Mouse (Mus musculus) liver, adult 2 months (tissue): ENCODE results near the gene Vps8. TPM values are rescaled to one million over a fixed set of nuclear protein-coding genes. Genes with fewer than 3 reads are reported as not detected.

Source experiments
- DNase-seq: peaks from one replicate; pipeline ENCODE4 v3.0.0-alpha.2; 2011; ENCODE audit warnings: low read depth, low spot score; ENCODE audit errors: extremely low read depth
- H3K27ac ChIP-seq: fragments of 200-500 bp; replicated peaks from 2 replicates; pipeline ENCODE4 v1.5.1; 2012; ENCODE audit warnings: low read depth, mild to moderate bottlenecking, control low read depth, inconsistent platforms, low read length; ENCODE audit not compliant: insufficient read depth
- H3K27me3 ChIP-seq: fragments of 200-500 bp; 2 replicates; pipeline ENCODE4 v1.6.1; 2012; ENCODE audit warnings: mild to moderate bottlenecking, moderate library complexity, low read length, inconsistent platforms; ENCODE audit not compliant: control insufficient read depth, insufficient read depth
- H3K36me3 ChIP-seq: fragments of 200-500 bp; 2 replicates; pipeline ENCODE4 v1.6.1; 2012; ENCODE audit warnings: low read length, inconsistent platforms; ENCODE audit not compliant: control insufficient read depth, insufficient read depth
- H3K4me1 ChIP-seq: fragments of 200-500 bp; 2 replicates; pipeline ENCODE4 v1.6.1; 2011; ENCODE audit warnings: low read length; ENCODE audit not compliant: control insufficient read depth, insufficient read depth
- H3K4me3 ChIP-seq: fragments of 200-500 bp; 2 replicates; pipeline ENCODE4 v1.5.1; 2011; ENCODE audit warnings: low read depth, mild to moderate bottlenecking, control low read depth, low read length, moderate library complexity; ENCODE audit not compliant: insufficient read depth
- H3K79me2 ChIP-seq: fragments of 200-500 bp; 2 replicates; pipeline ENCODE4 v1.6.1; 2012; ENCODE audit warnings: inconsistent platforms, mild to moderate bottlenecking, low read length, moderate library complexity; ENCODE audit not compliant: control insufficient read depth, insufficient read depth
- H3K9ac ChIP-seq: fragments of 200-500 bp; 2 replicates; pipeline ENCODE4 v1.6.1; 2012; ENCODE audit warnings: low read depth, mild to moderate bottlenecking, control low read depth, inconsistent platforms, low read length
- CTCF ChIP-seq: fragments of 200-500 bp; IDR thresholded peaks from 2 replicates; pipeline ENCODE4 v1.5.1; 2011; ENCODE audit warnings: low read depth, low read length, control low read depth
- POLR2A ChIP-seq: fragments of 200-500 bp; IDR thresholded peaks from 2 replicates; pipeline ENCODE4 v1.6.1; 2011; ENCODE audit warnings: low read length, control low read depth; ENCODE audit not compliant: insufficient read depth; ENCODE audit errors: extremely low read depth
- WGBS: fragments of 180-500 bp; shearing (Covaris S2); methylation state at CpG from one replicate; pipeline ENCODE4 v1.1.7; 2018; 5-methylcytosine and 5-hydroxymethylcytosine counted together
- polyA plus RNA-seq: library from polyadenylated mRNA; depleted of rRNA; stranded (reverse); fragments of >200 nt; gene quantifications from 2 replicates; pipeline ENCODE4 v1.2.3, GENCODE M21; 2012
- total RNA-seq: library from RNA; depleted of rRNA; stranded (reverse); fragments of >200 nt; gene quantifications from 2 replicates; pipeline ENCODE4 v1.2.3, GENCODE M21; 2014

The Vps8 gene
- total and polyA plus RNA-seq, 2 experiments: 5.4 to 6.8 TPM

DNA sequence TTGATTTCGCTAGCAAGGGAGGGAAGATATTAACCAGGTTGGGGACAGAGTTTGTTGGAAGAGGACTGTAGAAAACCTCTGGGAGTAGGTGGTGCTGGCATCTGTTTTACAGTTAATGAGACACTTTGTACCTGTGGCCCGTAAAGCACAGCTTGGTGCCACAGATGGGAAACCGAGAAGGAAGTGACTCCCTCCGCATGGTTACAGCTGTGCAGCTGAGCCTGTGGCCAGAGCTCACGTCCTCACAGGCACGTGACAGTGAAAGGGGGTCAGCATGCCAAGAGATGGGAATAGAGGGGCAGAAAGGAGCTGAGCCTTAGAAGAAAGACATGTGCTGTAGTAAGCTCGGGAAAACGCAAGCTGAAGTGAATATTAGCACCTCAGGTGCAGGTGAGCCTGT lies 43.0 kb downstream of the Vps8 start:
- TF ChIP-seq POLR2A: no peak
- Histone ChIP-seq H3K79me2 (no peaks in the 10 kb centered on the region), H3K9ac (no peak overlapping the region), H3K27me3 (no peaks in the 10 kb centered on the region), H3K4me3 (no peak overlapping the region), H3K36me3 (peaks cover 13% of the 10 kb centered on the region; the same call in 1 of the 2 replicates), H3K27ac (no peak overlapping the region), H3K4me1 (no peaks in the 10 kb centered on the region)
- DNase-seq: no peak
- 90% methylated on average over 8 of the region's 8 CpGs for WGBS

DNA sequence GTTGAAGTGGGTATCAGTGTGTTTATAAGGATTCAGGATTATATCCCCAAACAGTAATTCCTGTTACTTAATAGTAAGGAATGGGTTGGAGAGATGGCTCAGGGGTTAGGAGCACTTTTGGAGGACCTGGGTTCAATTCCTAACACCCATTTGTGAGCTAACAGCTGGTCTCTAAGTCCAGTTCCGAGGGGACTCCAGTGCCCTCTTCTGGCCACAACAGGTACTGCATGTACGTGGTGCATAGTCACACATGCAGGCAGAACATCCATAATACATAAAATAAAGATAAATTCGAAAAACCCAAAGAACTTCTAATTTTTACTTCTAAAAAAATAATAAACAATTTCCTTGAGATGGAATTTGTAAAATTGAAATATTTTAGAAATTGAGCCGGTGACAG lies 47.5 kb downstream of the Vps8 start:
- no peak for TF ChIP-seq POLR2A
- TF ChIP-seq CTCF: peak; percentile 64; the same call in 1 of the 2 replicates
- H3K27me3 ChIP-seq: no peaks in the 10 kb centered on the region
- H3K9ac ChIP-seq: no peak overlapping the region
- H3K4me1 ChIP-seq: no peaks in the 10 kb centered on the region
- no peak overlapping the region for H3K27ac ChIP-seq
- WGBS: 94% methylated on average over 4 of the region's 4 CpGs
- no peak for DNase-seq
- H3K79me2 ChIP-seq: no peaks in the 10 kb centered on the region
- no peak overlapping the region for H3K4me3 ChIP-seq
- peaks cover 23% of the 10 kb centered on the region for H3K36me3 ChIP-seq

DNA sequence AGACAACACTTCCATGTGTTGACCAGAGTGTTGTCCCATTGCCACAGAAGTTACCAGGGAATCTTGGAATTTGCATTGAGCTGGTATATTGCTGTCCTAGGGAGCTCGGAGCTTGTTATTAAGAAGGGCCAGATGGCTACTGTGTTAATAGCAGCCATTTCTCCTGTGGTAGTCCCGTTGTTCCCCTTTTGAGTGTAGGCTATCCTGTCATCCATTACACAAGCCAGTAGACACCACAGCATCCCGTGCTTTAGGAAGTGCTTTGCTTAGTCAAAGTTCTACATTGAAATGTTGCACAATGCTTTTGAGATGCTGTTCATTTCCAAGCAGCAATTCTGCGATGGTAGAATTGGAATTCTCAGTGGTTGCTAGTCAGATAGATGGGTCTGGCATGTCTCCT lies 54.2 kb downstream of the Vps8 start:
- Histone ChIP-seq H3K27me3 (no peaks in the 10 kb centered on the region), H3K27ac (no peak overlapping the region), H3K9ac (no peak overlapping the region), H3K4me3 (no peak overlapping the region), H3K36me3 (peaks cover 28% of the 10 kb centered on the region), H3K4me1 (no peaks in the 10 kb centered on the region), H3K79me2 (no peaks in the 10 kb centered on the region)
- DNase-seq: no peak
- TF ChIP-seq CTCF (no peak), POLR2A (no peak)
- 92% methylated on average over 4 of the region's 4 CpGs for WGBS

DNA sequence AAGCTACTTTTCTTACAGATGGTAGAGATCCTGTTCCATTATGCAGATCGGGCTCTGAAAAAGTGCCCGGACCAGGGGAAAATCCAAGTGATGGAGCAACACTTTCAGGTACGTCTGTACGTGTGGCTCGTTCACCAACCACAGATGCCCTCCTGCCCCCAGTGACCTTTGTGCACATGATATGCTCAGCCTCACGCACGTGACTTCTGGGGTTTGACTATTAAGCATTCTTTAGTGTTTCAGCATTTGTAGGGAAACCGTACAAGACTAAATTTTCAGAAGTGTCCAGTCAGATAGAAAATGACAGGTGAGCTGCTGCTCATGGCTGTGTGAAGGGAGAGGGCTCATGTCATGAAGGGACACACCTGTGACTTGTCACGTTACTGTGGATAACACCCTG lies 55.5 kb downstream of the Vps8 start:
- H3K9ac ChIP-seq: no peak overlapping the region
- WGBS: 66% methylated on average over 9 of the region's 9 CpGs
- H3K27ac ChIP-seq: no peak overlapping the region
- H3K4me1 ChIP-seq: no peaks in the 10 kb centered on the region
- H3K27me3 ChIP-seq: no peaks in the 10 kb centered on the region
- DNase-seq: no peak
- H3K79me2 ChIP-seq: no peaks in the 10 kb centered on the region
- TF ChIP-seq CTCF: no peak
- no peak for TF ChIP-seq POLR2A
- peaks cover 20% of the 10 kb centered on the region for H3K36me3 ChIP-seq
- no peak overlapping the region for H3K4me3 ChIP-seq

DNA sequence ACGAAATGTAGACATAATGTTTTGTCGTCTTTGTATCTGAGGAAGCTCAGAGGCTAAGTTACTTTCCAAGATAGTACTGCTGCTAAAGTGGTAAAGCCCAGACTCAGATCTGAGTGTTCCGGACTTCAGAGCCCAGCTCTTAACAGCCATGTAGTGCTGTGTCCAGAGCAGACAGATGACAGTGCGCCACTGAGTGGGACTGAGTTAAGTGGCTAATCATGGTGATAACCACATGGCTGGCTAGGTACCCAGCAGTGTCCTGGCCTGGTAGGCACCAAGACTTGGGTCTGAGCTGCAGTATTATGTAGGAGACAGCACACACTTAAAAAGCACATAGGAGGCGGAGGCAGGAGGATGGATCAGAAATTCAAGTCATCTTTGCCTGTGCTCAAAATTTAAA lies 60.9 kb downstream of the Vps8 start:
- TF ChIP-seq CTCF: no peak
- TF ChIP-seq POLR2A: no peak
- H3K79me2 ChIP-seq: no peaks in the 10 kb centered on the region
- no peaks in the 10 kb centered on the region for H3K27me3 ChIP-seq
- peaks cover 6% of the 10 kb centered on the region; the same call in 1 of the 2 replicates for H3K36me3 ChIP-seq
- no peak for DNase-seq
- H3K4me1 ChIP-seq: no peaks in the 10 kb centered on the region
- no peak overlapping the region for H3K4me3 ChIP-seq
- H3K9ac ChIP-seq: no peak overlapping the region
- WGBS: 97% methylated on average over 5 of the region's 5 CpGs
- no peak overlapping the region for H3K27ac ChIP-seq

DNA sequence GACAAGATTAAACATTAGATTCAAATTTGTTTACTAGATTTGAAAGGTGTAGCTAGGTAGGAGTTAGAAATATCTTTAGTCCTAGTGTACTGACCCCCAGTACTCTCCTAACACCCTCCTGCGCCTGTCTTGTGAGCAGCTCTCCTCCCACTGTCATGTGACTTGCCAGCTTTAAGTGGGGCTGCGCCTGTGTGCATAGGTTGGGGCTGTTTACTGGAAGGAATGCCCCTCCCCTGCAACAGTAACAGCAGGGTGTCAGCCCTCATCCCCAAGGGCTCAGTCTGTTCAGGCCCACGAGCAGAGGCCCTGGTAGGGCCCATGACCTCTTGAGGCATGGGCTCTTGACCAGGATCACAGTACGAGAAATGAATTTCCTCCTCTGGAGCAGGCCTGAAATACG lies 62.8 kb downstream of the Vps8 start:
- H3K9ac ChIP-seq: no peak overlapping the region
- H3K4me3 ChIP-seq: no peak overlapping the region
- no peaks in the 10 kb centered on the region for H3K79me2 ChIP-seq
- H3K27ac ChIP-seq: no peak overlapping the region
- DNase-seq: no peak
- no peak for TF ChIP-seq POLR2A
- no peak for TF ChIP-seq CTCF
- H3K4me1 ChIP-seq: no peaks in the 10 kb centered on the region
- no peaks in the 10 kb centered on the region for H3K27me3 ChIP-seq
- H3K36me3 ChIP-seq: peaks cover 2% of the 10 kb centered on the region; the same call in 1 of the 2 replicates
- WGBS: 81% methylated on average over 5 of the region's 5 CpGs
